Mouse (Mus musculus) MEL (cell line): ENCODE measurements around the gene Pak6. TPM values are rescaled to one million over a fixed set of nuclear protein-coding genes. Genes with fewer than 3 reads are reported as not detected.
A peak's percentile ranks its signal among the peaks of the same experiment; 100 is the strongest.

ENCODE experiments used
- DNase-seq: peaks from one replicate; pipeline ENCODE4 v3.0.0; 2011; ENCODE audit warnings: low read depth, low spot score
- H3K27ac ChIP-seq: 2 replicates; pipeline ENCODE4 v1.5.1; 2012; ENCODE audit warnings: low read depth, mild to moderate bottlenecking, control low read depth, low read length, moderate library complexity; ENCODE audit not compliant: control insufficient read depth
- H3K27me3 ChIP-seq, 2 experiments: fragments of 150-350 bp in 1 of 2; sonication (generic) in 1 of 2; 2 replicates each; pipeline ENCODE4 v1.6.1; 2012; ENCODE audit warnings: low read length in 2 of 2, mild to moderate bottlenecking in 2 of 2, improper control_type of control experiment in 1 of 2, moderate library complexity in 1 of 2; ENCODE audit not compliant: insufficient read depth in 2 of 2, control insufficient read depth in 1 of 2
- H3K36me3 ChIP-seq, 2 experiments: 2 replicates each; pipeline ENCODE4 v1.6.1; 2012 to 2014; ENCODE audit warnings: low read length in 2 of 2, improper control_type of control experiment in 1 of 2, inconsistent platforms in 1 of 2, mild to moderate bottlenecking in 1 of 2; ENCODE audit not compliant: insufficient read depth in 2 of 2, control insufficient read depth in 1 of 2
- H3K4me1 ChIP-seq, 2 experiments: fragments of 150-350 bp in 1 of 2; sonication (generic) in 1 of 2; 2 replicates each; pipeline ENCODE4 v1.6.1; 2012; ENCODE audit warnings: low read length in 2 of 2, improper control_type of control experiment in 1 of 2, mild to moderate bottlenecking in 1 of 2; ENCODE audit not compliant: insufficient read depth in 2 of 2, control insufficient read depth in 1 of 2
- H3K4me3 ChIP-seq, 2 experiments: fragments of 150-350 bp in 1 of 2; sonication (generic) in 1 of 2; 2 replicates each; pipeline ENCODE4 v1.5.1; 2012; ENCODE audit warnings: low read depth in 2 of 2, low read length in 2 of 2, mild to moderate bottlenecking in 2 of 2, moderate library complexity in 2 of 2, control low read depth in 1 of 2, improper control_type of control experiment in 1 of 2; ENCODE audit not compliant: control insufficient read depth in 1 of 2, insufficient read depth in 1 of 2
- H3K79me2 ChIP-seq: 2 replicates; pipeline ENCODE4 v1.6.1; 2012; ENCODE audit warnings: mild to moderate bottlenecking, low read length, moderate library complexity; ENCODE audit not compliant: control insufficient read depth, poor library complexity, insufficient read depth
- H3K9ac ChIP-seq: 2 replicates; pipeline ENCODE4 v1.6.1; 2012; ENCODE audit warnings: low read depth, mild to moderate bottlenecking, control low read depth, low read length, moderate library complexity; ENCODE audit not compliant: control insufficient read depth, poor library complexity, severe bottlenecking
- H3K9me3 ChIP-seq: fragments of 150-350 bp; sonication (generic); replicated peaks from 2 replicates; pipeline ENCODE4 v1.6.1; 2012; ENCODE audit warnings: mild to moderate bottlenecking, low read length, improper control_type of control experiment, moderate library complexity; ENCODE audit not compliant: insufficient read depth
- BHLHE40 ChIP-seq: IDR thresholded peaks from 2 replicates; pipeline ENCODE4 v1.6.1; 2012; ENCODE audit warnings: low read depth, mild to moderate bottlenecking, inconsistent platforms, low read length, improper control_type of control experiment, borderline replicate concordance
- CHD2 ChIP-seq: IDR thresholded peaks from 2 replicates; pipeline ENCODE4 v1.6.1; 2011; ENCODE audit warnings: low read length, improper control_type of control experiment
- EP300 ChIP-seq, 2 experiments: IDR thresholded peaks; 2 replicates each; pipeline ENCODE4 v1.6.1; 2011; ENCODE audit warnings: improper control_type of control experiment in 2 of 2, low read length in 2 of 2, low read depth in 1 of 2, mild to moderate bottlenecking in 1 of 2
- ETS1 ChIP-seq: IDR thresholded peaks from 2 replicates; pipeline ENCODE4 v1.6.1; 2012; ENCODE audit warnings: low read depth, mild to moderate bottlenecking, inconsistent platforms, low read length, improper control_type of control experiment, moderate library complexity
- HCFC1 ChIP-seq: IDR thresholded peaks from 2 replicates; pipeline ENCODE4 v1.6.1; 2012; ENCODE audit warnings: low read depth, mild to moderate bottlenecking, inconsistent platforms, low read length, improper control_type of control experiment, moderate library complexity
- KAT2A ChIP-seq: conservative IDR thresholded peaks from 2 replicates; pipeline ENCODE4 v1.6.1; 2012; ENCODE audit warnings: low read depth, low read length, improper control_type of control experiment, inconsistent platforms
- MAX ChIP-seq: IDR thresholded peaks from 2 replicates; pipeline ENCODE4 v1.6.1; 2011; ENCODE audit warnings: low read length, improper control_type of control experiment
- MAZ ChIP-seq: IDR thresholded peaks from 2 replicates; pipeline ENCODE4 v1.6.1; 2012; ENCODE audit warnings: low read depth, mild to moderate bottlenecking, inconsistent platforms, low read length, improper control_type of control experiment
- MXI1 ChIP-seq: IDR thresholded peaks from 2 replicates; pipeline ENCODE4 v1.6.1; 2011; ENCODE audit warnings: mild to moderate bottlenecking, low read depth, low read length, improper control_type of control experiment
- MYB ChIP-seq: IDR thresholded peaks from 2 replicates; pipeline ENCODE4 v1.6.1; 2011; ENCODE audit warnings: mild to moderate bottlenecking, low read depth, low read length, improper control_type of control experiment
- MYC ChIP-seq: IDR thresholded peaks from 2 replicates; pipeline ENCODE4 v1.6.1; 2011; ENCODE audit warnings: low read depth, mild to moderate bottlenecking, low read length, improper control_type of control experiment, moderate library complexity
- NRF1 ChIP-seq: IDR thresholded peaks from 2 replicates; pipeline ENCODE4 v1.6.1; 2014; ENCODE audit warnings: low read depth, mild to moderate bottlenecking, inconsistent platforms, low read length, improper control_type of control experiment, moderate library complexity; ENCODE audit not compliant: poor library complexity, insufficient read depth, severe bottlenecking
- POLR2A ChIP-seq, 2 experiments: IDR thresholded peaks; 2 replicates each; pipeline ENCODE4 v1.6.1; 2011 to 2012; ENCODE audit warnings: low read length in 2 of 2, mild to moderate bottlenecking in 2 of 2, control low read depth in 1 of 2, improper control_type of control experiment in 1 of 2, low read depth in 1 of 2, moderate library complexity in 1 of 2; ENCODE audit not compliant: control insufficient read depth in 1 of 2, insufficient read depth in 1 of 2, poor library complexity in 1 of 2
- POLR2AphosphoS5 ChIP-seq: IDR thresholded peaks from 2 replicates; pipeline ENCODE4 v1.6.1; 2012; ENCODE audit warnings: low read depth, borderline replicate concordance, mild to moderate bottlenecking, inconsistent platforms, low read length, moderate library complexity, mixed read lengths
- SIN3A ChIP-seq: IDR thresholded peaks from 2 replicates; pipeline ENCODE4 v1.6.1; 2012; ENCODE audit warnings: low read length, improper control_type of control experiment, inconsistent platforms
- TAL1 ChIP-seq: IDR thresholded peaks from 2 replicates; pipeline ENCODE4 v1.6.1; 2012; ENCODE audit warnings: mild to moderate bottlenecking, inconsistent platforms, low read length, moderate library complexity, mixed read lengths
- USF2 ChIP-seq, 2 experiments: IDR thresholded peaks; 2 replicates each; pipeline ENCODE4 v1.6.1; 2011 to 2012; ENCODE audit warnings: improper control_type of control experiment in 2 of 2, low read length in 2 of 2, borderline replicate concordance in 1 of 2, inconsistent platforms in 1 of 2, low read depth in 1 of 2, mild to moderate bottlenecking in 1 of 2; ENCODE audit not compliant: insufficient read depth in 1 of 2
- ZKSCAN1 ChIP-seq: IDR thresholded peaks from 2 replicates; pipeline ENCODE4 v1.6.1; 2012; ENCODE audit warnings: low read depth, mild to moderate bottlenecking, inconsistent platforms, low read length, improper control_type of control experiment, moderate library complexity
- ZMIZ1 ChIP-seq: IDR thresholded peaks from 2 replicates; pipeline ENCODE4 v1.6.1; 2012; ENCODE audit warnings: low read depth, mild to moderate bottlenecking, inconsistent platforms, low read length, improper control_type of control experiment, moderate library complexity
- ZNF384 ChIP-seq: IDR thresholded peaks from 2 replicates; pipeline ENCODE4 v1.6.1; 2012; ENCODE audit warnings: low read depth, mild to moderate bottlenecking, inconsistent platforms, low read length, improper control_type of control experiment
- polyA plus RNA-seq, 2 experiments: library from polyadenylated mRNA; stranded (reverse) in 1 of 2; unstranded in 1 of 2; fragments of >175 nt in 1 of 2; fragments of >200 nt in 1 of 2; gene quantifications; 2 replicates each; pipeline versions ENCODE4 v1.2.1 to v1.2.4; 2012; ENCODE audit warnings: low replicate concordance in 2 of 2, low read depth in 1 of 2; ENCODE audit not compliant: insufficient read length in 2 of 2, insufficient read depth in 1 of 2, missing spikeins in 1 of 2
- total RNA-seq: library from RNA; depleted of rRNA; stranded (reverse); fragments of 300-350 nt; gene quantifications from 2 replicates; pipeline ENCODE4 v1.2.3, GENCODE M21; 2012

Pak6 gene
- total and polyA plus RNA-seq, 3 experiments = 25.4 to 25.9 TPM; not detected in 1

DNA sequence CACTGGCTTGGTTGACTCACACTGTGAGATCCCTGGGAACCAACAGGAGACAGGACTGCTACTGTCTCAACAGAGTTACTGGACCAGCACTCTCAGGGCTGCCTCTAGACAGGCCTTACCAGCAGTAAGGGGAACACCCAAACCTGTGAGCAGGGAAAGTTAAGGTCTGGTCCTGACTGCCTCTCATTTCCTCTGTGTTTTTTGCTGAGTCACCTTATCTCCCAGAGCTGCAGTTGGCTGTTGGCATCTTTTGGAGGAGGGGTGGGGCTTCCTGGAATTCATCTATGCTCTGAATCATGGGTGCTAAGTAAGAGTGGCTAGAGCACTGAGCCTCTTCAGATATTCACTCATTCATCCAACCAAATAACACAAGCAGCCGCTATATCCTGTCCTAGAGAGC, 4.0 kb upstream of the Pak6 start (continued):
- 0 out of 2 replicates have a peak, but pooled peaks have one; percentile 61 for TF ChIP-seq HCFC1
- TF ChIP-seq SIN3A = peak; percentile 81

DNA sequence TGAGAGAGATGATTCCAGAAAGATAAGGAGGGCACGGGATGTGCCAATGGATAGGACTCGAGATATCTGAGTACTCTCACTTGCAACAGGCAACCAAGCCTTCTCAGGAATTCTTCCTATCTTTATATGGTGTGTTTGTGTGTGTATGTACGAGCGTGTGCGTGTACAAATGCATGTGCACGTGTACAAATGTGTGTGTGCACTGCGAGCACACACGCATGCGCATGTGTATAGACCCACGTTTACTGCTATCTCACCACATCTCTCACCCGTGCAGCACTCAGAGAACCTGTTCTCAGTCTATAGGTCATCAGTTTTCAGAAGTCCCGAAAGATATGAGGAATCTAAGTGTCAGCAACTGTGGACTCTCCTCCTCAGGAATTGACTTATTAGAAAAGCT, 3.6 kb upstream of the Pak6 start:
- TF ChIP-seq CHD2 = no peak
- no peak for TF ChIP-seq ZMIZ1
- peak; percentile 86 for TF ChIP-seq MXI1
- no peak for TF ChIP-seq MYB
- peak; percentile 37; the same call in 1 of the 2 replicates for TF ChIP-seq ETS1
- TF ChIP-seq ZNF384 = no peak
- TF ChIP-seq POLR2A (IDR thresholded peaks at IDR 0.05; ENCODE audit: control insufficient read depth in 1 of 2, insufficient read depth in 1 of 2, low read depth in 1 of 2, low read length in 2 of 2, poor library complexity in 1 of 2) = no peak; a peak in 1 of 4 replicates
- TF ChIP-seq BHLHE40 = peak; percentile 82
- TF ChIP-seq KAT2A = no peak
- peak; percentile 92 for TF ChIP-seq NRF1
- TF ChIP-seq ZKSCAN1 = no peak
- TF ChIP-seq POLR2AphosphoS5 = peak; percentile 99
- TF ChIP-seq MYC = peak; percentile 94
- 0 out of 2 replicates have a peak, but pooled peaks have one; percentile 34 for TF ChIP-seq MAZ
- TF ChIP-seq MAX = peak; percentile 88
- TF ChIP-seq TAL1 = peak; percentile 59
- no peak for TF ChIP-seq HCFC1
- peak in 1 of 2 experiments; percentile 4; a peak in 2 of 4 replicates for TF ChIP-seq EP300 (IDR thresholded peaks at IDR 0.05; ENCODE audit: low read depth in 1 of 2, low read length in 2 of 2)
- no peak for TF ChIP-seq USF2 (IDR thresholded peaks at IDR 0.05; ENCODE audit: borderline replicate concordance in 1 of 2, insufficient read depth in 1 of 2, low read depth in 1 of 2, low read length in 2 of 2)
- peak; percentile 56; the same call in 1 of the 2 replicates for TF ChIP-seq SIN3A
- peak; percentile 88 for DNase-seq
- peaks cover 19 to 42% of the 10 kb centered on the region in 2 experiments for H3K4me1 ChIP-seq
- H3K4me3 ChIP-seq = peak overlapping the region; percentile 52 to 54
- H3K9ac ChIP-seq = peak overlapping the region; percentile 72
- no peaks in the 10 kb centered on the region for H3K27me3 ChIP-seq
- H3K79me2 ChIP-seq = peaks cover 12% of the 10 kb centered on the region
- H3K27ac ChIP-seq = peak overlapping the region; percentile 99
- H3K9me3 ChIP-seq = no peaks in the 10 kb centered on the region
- H3K36me3 ChIP-seq = peaks cover 0 to 32% of the 10 kb centered on the region in 2 experiments; a peak in 2 of 4 replicates
